Mouse (Mus musculus): ENCODE data around the gene Nufip2. TPM values are rescaled to one million over a fixed set of nuclear protein-coding genes. Genes with fewer than 3 reads are reported as not detected.

The Nufip2 gene
- polyA plus RNA-seq, 1 experiment: 9.3 TPM

DNA sequence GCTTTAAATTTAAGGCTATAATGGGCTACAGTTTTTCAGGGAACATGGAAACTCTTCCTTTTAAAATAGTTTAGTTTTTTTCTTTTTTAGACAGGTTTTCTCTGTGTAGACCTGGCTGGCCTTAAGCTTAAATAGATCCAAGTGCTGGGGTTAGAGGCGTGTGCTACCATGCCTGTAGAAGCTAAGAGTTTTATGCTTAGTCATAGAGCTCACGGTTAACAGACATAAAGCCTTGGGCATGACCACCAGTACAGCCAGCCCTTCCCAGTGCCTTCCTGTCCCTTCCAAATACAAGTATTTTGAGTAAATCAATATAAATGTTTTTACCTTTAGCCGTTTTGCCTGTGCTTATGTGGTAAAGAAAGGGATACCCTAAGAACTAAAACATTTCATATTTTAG is 20.0 kb downstream of the Nufip2 start:
- H3K4me3 ChIP-seq: no peak overlapping the region
- peaks cover 56% of the 10 kb centered on the region for H3K36me3 ChIP-seq (ENCODE audit: control insufficient read depth, insufficient read depth)
- H3K27me3 ChIP-seq (ENCODE audit: control insufficient read depth, insufficient read depth, insufficient read length): no peaks in the 10 kb centered on the region
- peaks cover 95% of the 10 kb centered on the region for H3K79me2 ChIP-seq (ENCODE audit: control insufficient read depth, insufficient read depth)
- H3ac ChIP-seq (ENCODE audit: control insufficient read depth, insufficient read length): no peak overlapping the region
- TF ChIP-seq MAX (IDR thresholded peaks at IDR 0.05; ENCODE audit: low read depth) (no peak), SRF (IDR thresholded peaks at IDR 0.05; ENCODE audit: control insufficient read depth, insufficient read length, low read depth) (no peak), E2F4 (IDR thresholded peaks at IDR 0.05; ENCODE audit: insufficient read depth) (no peak), TCF12 (IDR thresholded peaks at IDR 0.05; ENCODE audit: insufficient read depth, poor library complexity, severe bottlenecking) (no peak), POLR2AphosphoS2 (IDR thresholded peaks at IDR 0.05; ENCODE audit: insufficient read length, low read depth) (no peak), REST (IDR thresholded peaks at IDR 0.05; ENCODE audit: insufficient read depth, insufficient read length) (no peak), CEBPB (IDR thresholded peaks at IDR 0.05; ENCODE audit: insufficient read depth, poor library complexity, severe bottlenecking) (no peak), MYOG (IDR thresholded peaks at IDR 0.05; ENCODE audit: control insufficient read depth in 1 of 3, insufficient read depth in 1 of 3, insufficient read length in 2 of 3, low read depth in 2 of 3) (no peak), TCF3 (IDR thresholded peaks at IDR 0.05; ENCODE audit: insufficient read length, low read depth) (no peak), USF1 (IDR thresholded peaks at IDR 0.05; ENCODE audit: low read depth) (no peak), POLR2A (IDR thresholded peaks at IDR 0.05; ENCODE audit: insufficient read length, low read depth) (no peak), MYOD1 (IDR thresholded peaks at IDR 0.05; ENCODE audit: control insufficient read depth in 1 of 3, insufficient read length in 2 of 3, low read depth in 2 of 3) (no peak)
- no peak overlapping the region for H3K4me2 ChIP-seq (ENCODE audit: low read depth)

DNA sequence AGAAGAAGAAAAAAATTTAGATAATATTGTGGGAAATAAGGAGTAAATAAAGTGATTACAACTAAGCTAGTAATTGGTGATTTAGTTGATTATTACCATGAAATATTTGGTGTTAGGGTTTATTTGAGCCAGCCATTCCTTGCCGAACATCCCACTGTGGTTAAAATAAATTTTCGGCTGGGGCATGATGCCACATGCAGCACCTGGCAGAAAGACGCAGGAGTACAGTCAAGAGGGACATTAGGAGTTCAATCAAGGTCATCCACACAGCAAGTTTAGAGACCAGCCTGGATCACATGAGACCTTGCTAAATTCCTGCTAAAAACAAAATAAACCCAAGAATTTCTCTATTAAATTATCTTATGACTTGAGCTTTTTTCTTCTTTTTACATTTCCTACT is 23.1 kb downstream of the Nufip2 start:
- Histone ChIP-seq H3K4me2 (ENCODE audit: low read depth) (no peak overlapping the region), H3ac (ENCODE audit: control insufficient read depth, insufficient read length) (no peak overlapping the region), H3K27me3 (ENCODE audit: control insufficient read depth, insufficient read depth, insufficient read length) (no peaks in the 10 kb centered on the region), H3K79me2 (ENCODE audit: control insufficient read depth, insufficient read depth) (peaks cover 89% of the 10 kb centered on the region), H3K4me3 (no peak overlapping the region), H3K36me3 (ENCODE audit: control insufficient read depth, insufficient read depth) (peaks cover 55% of the 10 kb centered on the region)
- TF ChIP-seq MYOD1 (IDR thresholded peaks at IDR 0.05; ENCODE audit: control insufficient read depth in 1 of 3, insufficient read length in 2 of 3, low read depth in 2 of 3) (no peak), REST (IDR thresholded peaks at IDR 0.05; ENCODE audit: insufficient read depth, insufficient read length) (no peak), CEBPB (IDR thresholded peaks at IDR 0.05; ENCODE audit: insufficient read depth, poor library complexity, severe bottlenecking) (no peak), TCF12 (IDR thresholded peaks at IDR 0.05; ENCODE audit: insufficient read depth, poor library complexity, severe bottlenecking) (no peak), POLR2AphosphoS2 (IDR thresholded peaks at IDR 0.05; ENCODE audit: insufficient read length, low read depth) (no peak), MAX (IDR thresholded peaks at IDR 0.05; ENCODE audit: low read depth) (no peak), USF1 (IDR thresholded peaks at IDR 0.05; ENCODE audit: low read depth) (no peak), MYOG (IDR thresholded peaks at IDR 0.05; ENCODE audit: control insufficient read depth in 1 of 3, insufficient read depth in 1 of 3, insufficient read length in 2 of 3, low read depth in 2 of 3) (no peak), TCF3 (IDR thresholded peaks at IDR 0.05; ENCODE audit: insufficient read length, low read depth) (no peak), SRF (IDR thresholded peaks at IDR 0.05; ENCODE audit: control insufficient read depth, insufficient read length, low read depth) (no peak)

DNA sequence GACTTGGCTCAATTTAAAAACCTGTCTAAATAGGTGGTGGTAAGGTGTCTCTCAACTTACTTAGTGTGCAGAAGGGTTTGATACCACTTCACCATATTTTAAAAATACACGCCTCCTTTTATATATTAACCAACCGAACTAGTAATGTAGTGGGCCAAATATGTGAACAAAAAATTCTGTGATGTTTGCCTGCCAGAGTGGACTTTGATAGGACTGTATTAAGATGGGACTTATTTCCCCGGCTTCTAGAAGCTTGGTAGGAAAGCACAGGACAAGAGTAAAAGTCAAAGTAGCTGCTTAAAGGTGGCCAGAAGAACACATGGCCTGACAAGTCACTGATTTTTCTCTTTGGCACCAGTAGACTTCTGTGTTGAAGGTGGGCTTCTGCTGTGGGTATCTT is 27.8 kb downstream of the Nufip2 start:
- H3K27me3 ChIP-seq (ENCODE audit: control insufficient read depth, insufficient read depth, insufficient read length): no peaks in the 10 kb centered on the region
- TF ChIP-seq MYOG (IDR thresholded peaks at IDR 0.05; ENCODE audit: control insufficient read depth in 1 of 3, insufficient read depth in 1 of 3, insufficient read length in 2 of 3, low read depth in 2 of 3) (no peak), POLR2AphosphoS2 (IDR thresholded peaks at IDR 0.05; ENCODE audit: insufficient read length, low read depth) (no peak), TCF3 (IDR thresholded peaks at IDR 0.05; ENCODE audit: insufficient read length, low read depth) (no peak), CEBPB (IDR thresholded peaks at IDR 0.05; ENCODE audit: insufficient read depth, poor library complexity, severe bottlenecking) (no peak), TCF12 (IDR thresholded peaks at IDR 0.05; ENCODE audit: insufficient read depth, poor library complexity, severe bottlenecking) (no peak), E2F4 (IDR thresholded peaks at IDR 0.05; ENCODE audit: insufficient read depth) (no peak), USF1 (IDR thresholded peaks at IDR 0.05; ENCODE audit: low read depth) (no peak), MYOD1 (IDR thresholded peaks at IDR 0.05; ENCODE audit: control insufficient read depth in 1 of 3, insufficient read length in 2 of 3, low read depth in 2 of 3) (no peak), POLR2A (IDR thresholded peaks at IDR 0.05; ENCODE audit: insufficient read length, low read depth) (no peak), MAX (IDR thresholded peaks at IDR 0.05; ENCODE audit: low read depth) (no peak), SRF (IDR thresholded peaks at IDR 0.05; ENCODE audit: control insufficient read depth, insufficient read length, low read depth) (no peak), REST (IDR thresholded peaks at IDR 0.05; ENCODE audit: insufficient read depth, insufficient read length) (no peak)
- H3K36me3 ChIP-seq (ENCODE audit: control insufficient read depth, insufficient read depth): peaks cover 54% of the 10 kb centered on the region
- H3K4me3 ChIP-seq: no peak overlapping the region
- H3ac ChIP-seq (ENCODE audit: control insufficient read depth, insufficient read length): no peak overlapping the region
- peaks cover 60% of the 10 kb centered on the region for H3K79me2 ChIP-seq (ENCODE audit: control insufficient read depth, insufficient read depth)
- no peak overlapping the region for H3K4me2 ChIP-seq (ENCODE audit: low read depth)

DNA sequence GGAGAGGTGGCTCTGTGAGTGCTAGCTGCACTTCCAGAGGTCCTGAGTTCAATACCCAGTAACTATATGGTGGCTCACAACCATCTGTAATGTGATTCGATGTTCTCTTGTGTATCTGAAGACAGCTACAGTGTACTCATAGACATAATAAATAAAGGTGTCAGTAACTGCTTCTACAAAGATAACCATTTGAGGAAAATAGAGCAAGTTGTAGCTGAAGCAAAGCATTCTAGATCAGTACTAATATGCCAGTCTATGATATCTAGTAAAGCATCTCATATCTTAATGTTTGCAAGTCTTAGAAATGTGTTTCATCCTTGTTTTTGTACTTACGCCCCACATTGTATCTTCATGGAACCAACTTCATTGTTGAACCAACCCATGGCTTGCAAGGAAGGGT is 33.1 kb downstream of the Nufip2 start:
- Histone ChIP-seq H3K27me3 (ENCODE audit: control insufficient read depth, insufficient read depth, insufficient read length) (no peaks in the 10 kb centered on the region), H3K79me2 (ENCODE audit: control insufficient read depth, insufficient read depth) (peaks cover 17% of the 10 kb centered on the region), H3K4me2 (ENCODE audit: low read depth) (no peak overlapping the region), H3ac (ENCODE audit: control insufficient read depth, insufficient read length) (no peak overlapping the region), H3K36me3 (ENCODE audit: control insufficient read depth, insufficient read depth) (peaks cover 23% of the 10 kb centered on the region), H3K4me3 (no peak overlapping the region)
- TF ChIP-seq MYOD1 (IDR thresholded peaks at IDR 0.05; ENCODE audit: control insufficient read depth in 1 of 3, insufficient read length in 2 of 3, low read depth in 2 of 3) (no peak), POLR2AphosphoS2 (IDR thresholded peaks at IDR 0.05; ENCODE audit: insufficient read length, low read depth) (no peak)

DNA sequence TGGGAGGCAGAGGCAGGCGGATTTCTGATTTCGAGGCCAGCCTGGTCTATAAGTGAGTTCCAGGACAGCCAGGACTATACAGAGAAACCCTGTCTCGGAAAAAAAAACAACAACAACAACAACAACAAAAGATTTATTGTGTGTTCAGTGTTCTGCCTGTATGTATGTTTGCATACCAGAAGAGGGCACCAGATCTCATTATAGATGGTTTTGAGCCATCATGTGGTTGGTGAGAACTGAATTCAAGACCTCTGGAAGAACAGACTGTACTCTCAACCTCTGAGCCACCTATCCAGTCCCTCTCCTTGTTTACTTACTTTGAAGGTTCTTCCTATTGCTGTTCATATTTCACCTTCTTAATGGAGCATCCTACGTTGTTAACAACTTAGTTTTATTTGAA is 35.4 kb downstream of the Nufip2 start:
- no peak overlapping the region for H3ac ChIP-seq (ENCODE audit: control insufficient read depth, insufficient read length)
- H3K4me3 ChIP-seq: no peak overlapping the region
- H3K27me3 ChIP-seq (ENCODE audit: control insufficient read depth, insufficient read depth, insufficient read length): no peaks in the 10 kb centered on the region
- H3K79me2 ChIP-seq (ENCODE audit: control insufficient read depth, insufficient read depth): no peaks in the 10 kb centered on the region
- no peak for TF ChIP-seq MYOG (IDR thresholded peaks at IDR 0.05; ENCODE audit: control insufficient read depth in 1 of 3, insufficient read depth in 1 of 3, insufficient read length in 2 of 3, low read depth in 2 of 3)
- peaks cover 7% of the 10 kb centered on the region for H3K36me3 ChIP-seq (ENCODE audit: control insufficient read depth, insufficient read depth)
- H3K4me2 ChIP-seq (ENCODE audit: low read depth): no peak overlapping the region
